Mouse (Mus musculus) T-helper 2 cell (primary cell): ENCODE data around the gene Tuba3a.
"Not testable (repeated sequence)": the region's sequence is repeated elsewhere in the genome, so short reads cannot be mapped to it uniquely, and the experiment has no call there.

Experiments
- in situ Hi-C: fragments of 300-600 bp; cut with MboI, MseI; formaldehyde crosslinking; loops from one replicate; pipeline ENCODE4 v1.15.1; 2025; ENCODE audit warnings: high pct_unique_total_duplicates

Gene Tuba3a

DNA sequence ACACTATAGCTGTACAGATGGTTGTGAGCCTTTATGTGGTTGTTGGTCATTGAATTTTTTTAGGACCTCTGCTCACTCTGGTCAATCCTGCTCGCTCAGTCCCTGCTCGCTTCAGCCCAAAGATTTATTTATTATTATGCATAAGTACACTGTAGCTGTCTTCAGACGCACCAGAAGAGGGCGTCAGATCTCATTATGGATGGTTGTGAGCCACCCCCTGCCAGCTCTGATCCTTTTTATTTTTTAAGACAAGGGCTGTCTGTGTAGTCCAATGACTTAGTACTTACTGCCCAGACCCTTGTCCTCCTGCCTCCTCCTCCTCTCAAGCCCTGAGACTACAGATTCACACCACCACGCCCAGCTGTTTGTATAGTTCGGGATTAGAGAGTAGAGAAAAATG lies 19.2 kb downstream of the Tuba3a start:
- in situ Hi-C loops = not testable (repeated sequence)

DNA sequence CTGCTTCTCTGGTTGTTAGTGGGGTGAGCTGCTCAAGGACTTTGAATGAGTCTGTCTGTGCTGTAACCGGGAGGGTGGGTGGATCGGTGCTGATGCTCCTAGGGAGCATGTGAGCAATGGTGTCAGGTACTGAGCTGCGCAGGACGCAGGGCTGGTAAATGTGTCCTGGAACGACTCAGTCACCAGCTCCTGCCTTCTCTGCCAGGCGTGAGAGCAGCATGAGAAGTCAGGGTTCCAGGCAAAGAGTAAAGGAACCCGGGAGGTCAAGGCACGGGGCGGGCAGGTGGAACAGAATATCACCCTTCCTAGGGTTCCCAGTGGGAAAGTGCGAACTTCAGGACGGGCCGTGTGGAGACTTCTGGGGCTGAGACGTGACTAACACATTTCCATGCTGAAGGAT lies 19.8 kb downstream of the Tuba3a start:
- in situ Hi-C loops = no loop called here

DNA sequence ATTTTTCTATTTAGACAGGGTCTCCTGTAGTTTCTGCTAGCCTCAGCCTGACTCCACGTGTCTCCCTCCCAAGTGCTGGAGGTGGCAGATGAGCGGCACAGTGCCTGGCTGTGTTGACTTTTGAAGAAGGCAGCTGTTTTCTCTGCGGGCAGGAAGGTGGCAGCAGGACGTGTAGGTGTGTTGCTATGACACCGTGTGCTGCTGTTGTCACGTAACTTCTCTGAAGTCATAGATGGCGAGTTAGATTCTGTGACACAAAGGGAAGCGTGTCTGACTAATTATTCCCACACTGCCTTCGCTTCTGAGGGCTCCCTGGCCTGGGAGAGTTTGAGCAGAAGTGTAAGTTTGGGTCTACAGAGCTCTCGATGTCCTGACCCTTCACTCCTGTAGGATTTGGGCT lies 20.6 kb downstream of the Tuba3a start:
- in situ Hi-C loops = no loop called here

DNA sequence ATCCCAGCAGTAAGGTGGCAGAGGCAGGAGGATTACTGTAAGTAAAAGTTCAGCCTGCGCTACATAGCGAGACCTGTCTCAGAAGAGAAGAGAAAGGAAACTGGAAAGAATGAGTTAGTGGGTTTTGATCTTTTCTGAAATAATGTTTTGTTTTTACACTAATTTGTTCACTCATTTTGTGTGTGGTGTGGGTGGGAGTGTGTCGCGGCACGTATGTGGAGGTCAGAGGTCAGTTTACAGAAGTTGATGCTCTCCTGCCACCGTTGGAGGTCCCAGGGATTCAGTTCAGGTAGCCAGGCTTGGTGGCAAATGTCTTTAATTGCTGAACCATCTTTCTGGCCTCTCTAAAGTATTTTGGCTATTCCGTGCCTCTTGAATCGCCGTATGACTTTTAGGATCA lies 21.6 kb downstream of the Tuba3a start:
- in situ Hi-C loops = no loop called here

DNA sequence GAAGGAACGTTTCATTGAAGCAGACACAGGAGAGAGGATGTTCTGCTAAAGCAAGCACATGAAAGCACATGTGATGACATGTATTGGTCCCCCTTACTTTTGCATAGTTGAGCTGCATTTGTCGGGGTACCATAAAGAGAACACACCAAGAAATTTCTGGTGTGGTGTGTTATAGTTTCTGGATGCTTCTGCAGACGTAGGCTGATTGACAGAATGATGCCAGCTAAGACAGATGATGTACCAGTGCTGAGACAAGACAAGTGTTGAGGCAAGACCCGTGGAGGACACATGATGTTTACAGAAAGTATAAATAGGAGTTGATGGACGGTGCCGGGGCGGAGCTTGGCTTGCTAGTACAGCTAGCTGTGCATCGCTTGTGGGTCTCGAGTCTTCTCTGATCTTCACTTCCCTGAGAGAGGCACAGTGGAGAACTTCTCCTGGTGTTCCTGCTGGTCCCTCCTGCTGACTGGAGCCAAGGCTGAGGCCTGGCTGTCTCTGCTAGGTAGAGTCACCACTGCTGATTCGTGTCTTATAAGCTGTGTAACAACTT lies 25.8 kb downstream of the Tuba3a start:
- in situ Hi-C loops = no loop called here

DNA sequence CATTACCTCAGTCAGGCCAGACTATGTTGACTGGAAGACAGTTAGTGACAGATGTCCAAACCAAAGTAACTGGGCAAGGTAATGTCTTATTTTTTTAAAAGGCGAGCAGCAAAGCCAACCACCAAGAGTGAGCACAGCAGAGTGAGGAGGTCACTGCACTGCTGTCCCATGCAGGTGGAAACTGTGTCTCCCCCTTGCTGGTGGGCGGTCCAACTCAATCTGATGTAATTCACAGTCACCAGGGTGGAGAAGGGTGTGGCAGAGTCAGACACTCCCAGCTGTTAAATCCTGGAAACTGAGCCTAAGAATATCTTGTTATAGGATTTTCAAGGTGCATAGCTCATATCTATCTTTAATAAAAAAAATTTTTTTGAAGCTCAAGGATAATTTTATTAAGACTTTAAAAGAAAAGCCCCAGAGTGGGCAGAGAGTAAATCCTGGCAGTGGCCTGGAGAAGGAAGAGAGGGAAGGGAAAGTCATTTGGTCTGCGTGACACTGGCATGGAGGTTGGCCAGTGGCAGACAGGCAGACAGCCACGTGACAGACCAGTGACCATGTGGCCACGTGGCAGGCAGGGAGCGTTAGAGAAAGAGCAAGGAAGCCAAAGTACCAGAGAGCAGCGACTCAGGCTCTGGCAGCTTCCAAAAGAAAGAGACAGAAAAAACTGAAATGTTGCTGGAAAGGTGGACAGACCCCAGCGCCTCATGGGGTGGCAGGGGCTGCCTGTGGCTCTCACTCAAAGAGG lies 29.4 kb downstream of the Tuba3a start:
- in situ Hi-C loops = no loop called here

DNA sequence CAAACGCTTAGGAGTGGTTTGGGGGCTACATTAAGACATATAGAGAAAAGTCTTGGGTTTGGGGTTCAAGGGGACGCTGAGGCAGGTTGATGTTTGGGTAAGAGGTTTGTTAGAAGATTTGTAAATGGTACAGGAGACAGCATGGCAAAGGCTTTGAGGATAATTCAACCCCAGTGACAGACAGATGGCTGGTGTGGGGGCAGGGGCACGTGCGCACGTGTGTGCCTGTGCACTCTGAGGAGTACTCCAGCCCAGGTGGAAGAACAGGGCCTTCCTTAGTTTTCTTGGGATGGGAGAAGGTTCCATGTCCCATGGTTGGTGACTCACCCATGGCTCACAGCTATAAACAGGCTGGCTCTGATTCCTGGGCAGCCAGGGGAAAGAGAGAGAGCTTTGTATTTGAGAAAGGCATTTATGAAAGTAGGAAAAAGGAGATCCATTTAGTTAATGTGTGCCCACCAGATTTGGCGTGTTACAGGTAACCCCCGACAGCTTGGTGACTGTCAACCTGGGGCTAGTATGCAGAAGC lies 30.3 kb downstream of the Tuba3a start:
- in situ Hi-C loops = no loop called here

DNA sequence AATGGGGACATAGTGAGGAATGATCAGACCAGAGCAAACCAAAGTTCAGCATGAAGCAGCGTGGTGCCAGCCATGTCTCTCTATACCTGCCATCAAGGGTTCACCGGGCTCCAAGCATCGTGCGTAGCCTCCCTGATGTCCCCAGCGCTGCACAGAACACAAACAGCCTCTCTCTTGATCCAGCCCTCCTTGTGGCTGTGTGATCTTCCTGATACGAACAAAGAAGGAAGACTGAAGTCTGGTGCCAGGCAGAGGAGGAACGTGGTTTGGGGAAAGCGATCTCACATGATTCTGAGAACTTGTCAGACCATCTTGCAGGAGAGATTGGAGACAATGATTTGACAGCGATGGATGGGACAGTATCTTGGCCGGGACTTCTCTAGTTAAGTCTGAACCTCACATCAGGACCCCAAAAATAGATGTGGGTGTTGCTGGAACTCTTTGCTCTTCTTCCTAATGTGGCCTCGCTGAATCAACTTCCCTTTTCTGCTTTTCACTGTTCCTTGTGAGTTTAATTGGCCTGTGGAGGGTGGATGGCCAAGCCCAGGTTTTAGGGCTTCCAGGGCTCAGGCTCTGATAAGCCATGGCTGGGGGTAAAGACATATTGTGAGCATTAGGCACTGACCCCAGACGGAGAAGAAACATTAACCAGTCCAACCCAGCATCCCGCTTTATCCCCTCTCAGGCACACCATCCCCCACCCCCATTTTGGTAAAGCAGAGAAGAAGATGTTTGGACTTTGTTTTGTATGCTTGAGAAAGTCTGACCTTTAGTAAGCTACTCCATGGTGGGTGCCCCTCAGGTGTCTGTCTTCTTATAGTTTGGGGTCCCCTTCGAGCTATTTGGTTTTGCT lies 31.8 kb downstream of the Tuba3a start:
- in situ Hi-C loops = no loop called here

DNA sequence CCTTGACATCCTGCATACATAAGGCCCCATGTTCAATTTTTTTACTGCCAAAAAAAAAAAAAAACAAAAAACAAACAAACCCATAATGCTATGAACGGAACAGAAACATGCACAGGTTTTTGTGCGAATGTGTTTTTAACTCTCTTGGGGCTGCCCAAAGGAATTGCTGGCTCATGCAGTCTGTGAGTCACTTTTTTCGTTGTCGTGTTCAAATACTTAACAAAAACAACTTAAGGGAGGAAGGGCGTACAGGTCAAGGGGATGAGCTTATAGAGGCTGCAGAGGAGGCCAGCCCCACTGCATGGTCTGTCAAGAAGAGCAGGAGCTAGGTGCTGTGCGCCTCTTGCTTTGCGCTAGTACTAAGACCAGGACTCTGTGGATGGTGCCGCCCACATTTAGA lies 33.1 kb downstream of the Tuba3a start:
- in situ Hi-C loops = no loop called here

DNA sequence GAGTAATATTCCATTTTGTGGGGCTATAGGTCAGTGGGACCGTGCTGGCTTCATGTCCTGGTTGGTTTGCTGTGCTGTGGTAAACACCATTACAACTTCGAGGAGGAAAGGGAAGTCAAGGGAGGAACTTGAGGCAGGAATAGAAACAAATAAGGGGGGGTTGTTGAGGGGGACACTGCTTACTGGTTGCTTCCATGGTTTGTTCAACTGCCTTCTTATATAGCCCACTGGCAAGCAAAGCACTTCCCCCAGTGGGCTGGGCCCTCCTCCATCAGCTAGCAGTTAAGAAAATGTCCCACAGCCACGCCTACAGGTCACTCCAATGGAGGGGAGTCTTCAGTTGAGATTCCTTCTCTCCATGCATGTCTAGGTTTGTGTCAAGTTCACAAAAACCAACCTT lies 33.6 kb downstream of the Tuba3a start:
- in situ Hi-C loops = no loop called here

DNA sequence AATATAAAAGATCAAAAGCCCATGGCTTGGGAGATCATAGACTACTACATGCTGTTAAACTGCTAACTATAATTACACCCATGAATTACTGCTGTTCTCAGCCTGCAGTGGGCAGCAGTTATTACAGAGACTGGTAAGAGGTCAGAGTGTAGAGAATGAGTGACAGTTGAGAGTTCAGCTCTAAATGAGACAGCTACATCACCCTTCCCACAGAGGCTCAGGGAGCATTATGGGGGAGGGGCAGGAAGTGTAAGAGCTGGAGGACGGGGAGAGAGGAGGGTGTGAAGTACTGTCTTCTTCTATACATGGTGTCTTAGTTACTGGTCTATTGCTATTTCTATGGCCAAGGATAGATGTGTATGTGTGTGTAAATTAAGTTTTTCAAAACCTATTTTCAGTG lies 41.3 kb downstream of the Tuba3a start:
- in situ Hi-C loops = no loop called here

DNA sequence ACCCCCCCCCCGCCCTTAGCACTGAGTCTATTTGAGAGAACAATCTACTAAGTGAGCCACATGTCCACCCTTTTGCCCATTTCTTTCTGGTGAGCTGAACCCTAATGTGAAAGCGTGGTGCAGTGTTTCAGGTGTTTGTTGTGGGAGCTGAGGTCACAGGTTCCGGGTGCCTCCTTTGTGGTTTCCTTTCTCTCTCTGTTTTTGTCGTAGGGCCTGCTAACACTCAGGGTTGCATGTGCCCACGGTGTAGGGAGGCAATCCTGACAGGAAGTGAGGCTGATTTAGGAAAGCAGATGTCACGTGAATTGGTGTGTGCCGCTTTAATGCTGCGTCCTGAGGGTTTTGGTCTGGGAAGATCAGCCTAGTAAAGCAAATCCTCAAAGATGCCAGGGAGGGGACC lies 44.3 kb downstream of the Tuba3a start:
- in situ Hi-C loops = no loop called here

DNA sequence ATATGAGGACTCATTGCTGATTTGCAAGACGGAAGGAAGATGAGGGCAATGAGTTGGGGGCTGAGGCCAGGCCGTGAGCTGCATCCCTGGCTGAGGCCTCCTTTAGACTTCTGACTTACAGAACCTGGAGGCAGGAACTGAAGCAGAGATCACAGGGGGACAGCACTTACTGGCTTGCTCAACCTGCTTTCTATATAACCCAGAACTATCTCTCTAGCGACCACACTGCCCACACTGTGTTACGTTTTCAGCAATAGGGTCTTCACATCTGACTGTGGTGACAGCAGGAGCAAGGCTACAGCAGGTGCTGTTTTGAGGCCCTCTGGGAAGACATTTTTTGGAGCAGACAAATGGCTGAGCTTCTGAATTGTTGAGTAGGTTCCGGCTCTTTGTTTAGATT lies 45.2 kb downstream of the Tuba3a start:
- in situ Hi-C loops = no loop called here

DNA sequence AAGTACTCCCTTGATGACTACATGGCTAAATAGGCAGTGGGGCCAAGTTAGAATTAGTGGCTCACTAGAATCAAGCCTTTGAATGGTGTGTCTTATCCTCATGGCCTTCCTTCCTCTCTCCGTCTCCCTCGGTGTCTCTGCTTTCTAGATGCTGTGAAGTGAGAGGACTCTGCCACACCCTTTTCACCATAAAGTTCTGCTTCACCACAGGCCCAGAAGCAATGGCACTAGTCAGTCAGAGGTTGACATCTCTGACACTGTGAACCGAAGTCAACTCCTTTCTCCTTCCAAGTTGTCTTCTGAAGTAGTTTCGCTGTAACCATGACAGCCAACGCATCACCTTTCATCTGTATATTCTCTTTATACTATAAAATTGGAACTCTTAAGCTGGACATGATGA lies 46.3 kb downstream of the Tuba3a start:
- in situ Hi-C loops = loop anchor here (10.0 kb wide), 1 partner anchor 335 kb away; no protein-coding TSS in a partner anchor

DNA sequence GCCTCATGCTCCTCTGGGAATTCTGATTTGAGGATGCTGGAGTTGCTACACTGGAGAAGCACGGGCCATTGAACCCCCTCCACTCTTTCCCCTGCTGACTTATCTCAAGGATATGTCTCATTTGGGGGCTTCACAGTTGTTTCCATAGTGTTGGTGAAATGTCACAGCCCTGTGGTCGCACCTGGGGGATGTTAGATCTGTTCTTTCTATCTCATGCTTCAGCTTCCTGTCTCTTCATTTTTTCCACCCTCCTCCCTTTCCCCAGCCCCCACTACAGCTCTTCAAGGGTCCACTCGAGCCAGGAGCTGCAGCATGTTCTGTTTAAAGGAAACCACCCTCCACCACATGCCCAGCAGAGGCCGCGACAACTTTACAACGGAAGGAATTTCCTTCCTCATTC lies 47.4 kb downstream of the Tuba3a start:
- in situ Hi-C loops = loop anchor here (10.0 kb wide), 1 partner anchor 334 kb away; no protein-coding TSS in a partner anchor

DNA sequence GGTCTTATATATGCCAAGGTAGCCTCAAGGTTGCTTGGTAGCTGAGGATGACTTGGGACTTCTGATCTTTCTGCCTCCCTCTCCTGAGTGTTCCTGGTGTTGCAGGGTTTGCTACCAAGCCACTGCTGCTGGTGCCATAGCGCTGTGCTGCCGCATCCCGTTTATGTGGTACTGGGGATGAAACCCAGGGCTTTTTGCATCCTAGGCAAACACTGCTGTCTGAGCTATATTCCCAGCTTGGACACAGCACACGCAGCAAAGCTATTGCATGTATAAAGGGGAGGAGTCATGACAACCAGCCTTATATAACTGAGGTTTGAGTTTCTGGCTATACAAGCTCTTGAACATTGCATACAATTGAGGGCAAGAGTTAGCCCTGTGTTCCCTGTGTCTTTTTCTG lies 48.4 kb downstream of the Tuba3a start:
- in situ Hi-C loops = loop anchor here (10.0 kb wide), 1 partner anchor 333 kb away; no protein-coding TSS in a partner anchor

DNA sequence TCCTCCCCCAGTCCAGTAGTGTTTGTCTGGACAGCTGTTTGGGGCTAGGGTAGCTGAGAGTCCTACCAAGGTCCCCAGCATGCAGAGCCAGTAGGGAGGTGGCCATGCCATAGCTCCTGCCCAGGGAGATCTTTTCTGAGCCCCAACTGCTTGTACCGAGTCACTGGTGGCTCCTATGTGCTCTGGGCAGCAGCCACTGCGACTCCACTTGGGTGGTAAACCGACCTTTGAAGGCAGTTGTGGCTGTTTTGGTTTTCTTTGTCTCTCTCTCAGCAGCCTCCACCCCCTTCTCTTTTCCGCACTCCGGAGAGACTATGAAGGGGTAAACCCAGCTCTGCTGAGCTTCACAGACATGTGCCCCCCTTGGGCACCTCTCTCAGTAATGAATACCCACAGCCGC lies 49.1 kb downstream of the Tuba3a start, which contains the start of gene Cd27:
Cd27 (minus strand) TSS at position 229 of the 400 bp plus-strand sequence.
- in situ Hi-C loops = loop anchor here (10.0 kb wide), 1 partner anchor 332 kb away; no protein-coding TSS in a partner anchor

DNA sequence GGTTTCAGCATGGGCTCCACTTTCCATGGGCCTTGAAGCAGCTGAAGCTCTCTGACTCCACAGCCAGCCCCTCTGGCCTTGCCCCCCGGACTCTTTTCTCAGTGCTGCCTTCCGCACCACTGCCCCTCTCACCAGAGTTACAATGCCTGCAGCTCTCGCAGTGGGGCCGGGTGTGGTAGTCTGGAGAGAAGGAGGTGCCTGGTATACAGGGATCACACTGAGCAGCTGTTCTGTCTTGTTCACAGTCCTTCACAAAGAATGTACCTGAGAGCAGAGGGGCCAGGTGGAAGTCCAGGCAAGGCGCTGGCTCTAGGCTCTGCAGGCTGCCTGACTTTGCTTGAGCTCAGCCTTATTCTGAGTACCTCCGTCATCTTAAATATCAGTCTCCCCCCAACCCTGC lies 49.5 kb downstream of the Tuba3a start:
- in situ Hi-C loops = loop anchor here (10.0 kb wide), 1 partner anchor 332 kb away; no protein-coding TSS in a partner anchor

DNA sequence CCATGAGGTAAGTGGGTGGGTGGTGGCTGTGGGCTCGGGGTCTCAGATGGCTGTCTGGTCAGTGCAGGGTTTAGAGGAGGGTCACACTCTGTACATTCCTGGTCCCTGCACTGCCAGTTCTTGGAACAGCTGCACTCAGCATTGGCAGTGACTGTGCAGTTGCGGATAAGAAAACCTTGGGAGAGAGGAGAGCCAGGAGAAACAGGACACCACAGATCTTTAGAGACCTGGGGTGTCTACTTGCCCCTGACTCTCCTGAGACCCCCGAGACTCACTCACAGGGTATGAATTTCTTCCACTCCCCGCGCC lies 51.4 kb downstream of the Tuba3a start:
- in situ Hi-C loops = loop anchor here (5.0 to 10.0 kb wide), 2 partner anchors 102 to 330 kb away; partner anchors contain the start of gene Nop2

DNA sequence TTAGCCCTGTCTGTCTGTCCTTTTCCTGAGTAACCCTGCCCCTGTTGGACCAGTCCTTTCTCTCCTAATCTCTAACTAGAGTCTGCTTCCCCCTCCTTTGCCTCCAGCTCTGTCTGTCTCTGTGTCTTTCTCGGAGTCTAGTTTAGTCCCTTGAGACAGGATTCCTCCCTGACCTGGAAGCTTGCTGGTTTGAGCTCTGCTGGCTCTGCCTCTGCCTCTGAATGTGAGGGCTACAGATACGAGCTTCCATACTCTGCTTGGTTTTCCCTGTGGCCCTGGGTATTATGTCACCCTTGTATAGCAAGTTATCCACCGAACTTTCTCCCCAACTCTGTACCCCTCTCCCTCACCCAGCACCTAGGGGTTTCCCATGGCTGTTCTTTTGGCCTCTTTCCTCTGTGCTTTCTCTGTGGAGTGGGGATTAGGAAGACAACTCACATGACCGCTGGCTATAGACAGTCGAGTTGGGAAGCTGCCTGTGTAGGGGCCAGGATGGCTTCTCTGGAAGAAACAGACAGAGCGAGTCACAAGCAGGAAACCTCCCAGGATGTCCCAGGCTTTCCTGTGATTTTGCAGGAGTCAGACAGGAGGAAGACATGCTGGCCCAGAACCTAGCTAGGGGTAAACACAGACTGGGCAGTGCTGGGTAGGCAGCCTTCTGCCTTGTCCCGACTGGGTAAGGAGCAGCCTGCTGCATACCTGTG lies 51.9 kb downstream of the Tuba3a start:
- in situ Hi-C loops = loop anchor here (5.0 to 10.0 kb wide), 2 partner anchors 102 to 329 kb away; partner anchors contain the start of gene Nop2

DNA sequence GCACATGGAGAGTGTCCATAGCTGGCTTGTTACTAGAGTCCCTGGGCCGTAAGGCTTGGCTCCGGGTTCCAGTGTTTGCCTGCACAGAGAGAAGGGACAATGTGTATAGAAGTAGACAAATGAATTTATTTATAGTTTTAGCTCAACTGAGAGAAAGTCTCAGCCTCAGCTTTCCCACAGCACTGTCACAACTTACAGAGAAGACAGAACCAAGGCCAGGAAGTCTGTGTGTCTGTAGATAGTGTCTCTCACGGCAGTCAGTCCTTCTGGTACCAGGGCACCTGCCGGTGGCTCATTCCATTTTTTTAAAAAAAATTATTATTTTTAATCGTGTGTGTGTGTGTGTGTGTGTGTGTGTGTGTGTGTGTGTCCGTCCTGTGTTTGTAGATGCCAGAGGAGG lies 53.3 kb downstream of the Tuba3a start:
- in situ Hi-C loops = loop anchor here (5.0 to 10.0 kb wide), 2 partner anchors 100 to 328 kb away; partner anchors contain the start of gene Nop2
